Mouse (Mus musculus) forebrain, embryonic 10.5 days (tissue): ENCODE data around the gene Acat3. TPM values are rescaled to one million over a fixed set of nuclear protein-coding genes. Genes with fewer than 3 reads are reported as not detected.
A peak's percentile ranks its signal among the peaks of the same experiment; 100 is the strongest.

ENCODE experiments used
- DNase-seq: peaks from one replicate; pipeline ENCODE4 v3.0.0-alpha.2; 2017; ENCODE audit warnings: low spot score; ENCODE audit errors: extremely low spot score
- H3K27ac ChIP-seq: fragments of 300-500 bp; sonication (generic); 2 replicates; pipeline ENCODE4 v1.5.1; 2016; ENCODE audit warnings: mild to moderate bottlenecking
- H3K27me3 ChIP-seq: fragments of 300-500 bp; sonication (generic); 2 replicates; pipeline ENCODE4 v1.6.1; 2016; ENCODE audit warnings: mild to moderate bottlenecking; ENCODE audit not compliant: poor library complexity, severe bottlenecking
- H3K36me3 ChIP-seq: fragments of 300-500 bp; sonication (generic); replicated peaks from 2 replicates; pipeline ENCODE4 v1.6.1; 2016; ENCODE audit warnings: mild to moderate bottlenecking, moderate library complexity
- H3K4me1 ChIP-seq: fragments of 300-500 bp; sonication (generic); 2 replicates; pipeline ENCODE4 v1.6.1; 2016
- H3K4me3 ChIP-seq: fragments of 300-500 bp; sonication (generic); 2 replicates; pipeline ENCODE4 v1.5.1; 2016; ENCODE audit warnings: mild to moderate bottlenecking, moderate library complexity
- H3K9me3 ChIP-seq: fragments of 300-500 bp; sonication (generic); 2 replicates; pipeline ENCODE4 v1.6.1; 2016; ENCODE audit warnings: mild to moderate bottlenecking, moderate library complexity
- WGBS: fragments of 180-500 bp; shearing (Covaris S2); methylation state at CpG from one replicate; pipeline ENCODE4 v1.1.7; 2016; 5-methylcytosine and 5-hydroxymethylcytosine counted together
- polyA plus RNA-seq: library from polyadenylated mRNA; unstranded; fragments of >200 nt; fragmentation: Nextera tagmentation; extraction: Ambion mirVana; gene quantifications from 2 replicates; pipeline ENCODE4 v1.2.1, GENCODE M21; 2016

Gene Acat3
- polyA plus RNA-seq, 1 experiment from 2014 or later, result 1.5 TPM

DNA sequence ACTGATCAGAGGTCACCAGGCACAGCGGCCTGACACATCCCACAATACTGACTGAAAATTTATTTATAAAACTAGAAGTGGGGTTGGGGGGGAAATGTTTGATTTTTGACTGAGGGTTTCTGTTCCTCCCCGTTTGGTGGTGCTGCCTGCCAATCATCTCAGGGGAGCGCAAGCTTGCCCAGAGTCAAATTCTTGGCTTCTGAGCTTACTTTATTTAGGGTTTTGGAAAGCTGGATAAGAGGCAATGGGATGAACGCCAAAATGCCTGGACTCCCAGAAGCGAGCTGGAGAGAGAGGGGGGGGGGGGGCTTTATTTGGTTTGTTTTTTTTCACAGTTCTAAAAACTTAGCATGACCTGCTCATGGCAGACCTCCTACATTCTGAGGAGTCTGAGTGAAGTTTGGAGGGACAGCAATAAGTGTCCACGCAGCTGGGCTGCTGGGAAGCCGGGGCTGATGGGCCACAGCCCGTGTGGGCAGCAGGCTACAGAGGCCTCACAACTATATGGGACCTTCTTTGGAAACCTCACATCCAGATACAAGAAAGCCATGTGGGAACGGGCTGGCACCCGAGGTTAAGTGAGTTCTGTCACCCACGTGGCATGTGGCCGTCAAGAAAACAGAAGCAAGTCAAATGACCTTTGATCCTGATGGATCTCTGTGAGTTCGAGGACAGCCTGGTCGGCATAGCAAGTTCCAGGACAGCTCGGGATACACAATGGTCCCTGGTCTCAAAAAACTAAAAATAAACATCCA lies 53.2 kb downstream of the Acat3 start:
- Histone ChIP-seq H3K27me3 (no peaks in the 10 kb centered on the region), H3K27ac (no peak overlapping the region), H3K4me1 (no peaks in the 10 kb centered on the region), H3K9me3 (no peaks in the 10 kb centered on the region), H3K36me3 (peaks cover 37% of the 10 kb centered on the region), H3K4me3 (no peak overlapping the region)
- DNase-seq, result no peak
- WGBS, result 91% methylated on average over 15 of the region's 15 CpGs

DNA sequence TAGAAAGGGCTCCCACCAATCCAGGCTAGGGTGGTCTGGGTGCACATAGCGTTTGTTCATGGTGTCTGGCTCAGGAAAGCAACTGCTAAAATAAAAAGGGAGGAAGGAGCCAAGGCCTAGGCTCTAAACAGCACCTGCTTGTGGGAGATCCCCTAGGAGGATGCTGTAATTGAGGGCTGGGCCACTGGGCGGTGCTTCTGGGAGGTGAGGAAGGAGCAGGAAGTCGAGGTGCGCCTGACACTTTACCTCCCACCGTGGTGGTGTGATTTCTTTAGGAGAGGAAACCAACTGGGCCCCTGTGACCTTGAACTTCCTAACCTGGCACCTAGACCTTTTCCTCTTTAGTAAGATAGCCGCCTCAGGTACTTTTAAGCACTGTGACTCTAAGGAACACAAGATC lies 53.8 kb downstream of the Acat3 start:
- Histone ChIP-seq H3K27ac (no peak overlapping the region), H3K36me3 (peaks cover 31% of the 10 kb centered on the region), H3K4me1 (no peaks in the 10 kb centered on the region), H3K4me3 (no peak overlapping the region), H3K9me3 (no peaks in the 10 kb centered on the region), H3K27me3 (no peaks in the 10 kb centered on the region)
- DNase-seq, result no peak
- 42% methylated on average over 6 of the region's 6 CpGs for WGBS

DNA sequence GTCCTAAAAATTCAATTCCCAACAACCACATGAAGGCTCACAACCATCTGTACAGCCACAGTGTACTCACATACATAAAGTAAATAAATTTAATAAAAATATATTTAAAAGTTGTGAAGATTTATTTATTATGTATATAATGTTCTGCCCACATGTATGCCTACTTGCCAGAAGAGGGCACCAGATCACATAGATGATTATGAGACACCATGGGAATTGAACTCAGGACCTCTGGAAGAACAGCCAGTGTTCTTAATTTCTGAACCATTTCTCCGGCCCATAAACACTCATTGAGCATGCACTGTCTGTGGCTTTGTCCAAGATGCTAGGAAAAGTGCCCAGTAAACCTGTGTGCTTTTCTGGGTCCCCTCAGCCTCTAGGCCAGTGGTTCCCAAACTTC lies 59.2 kb downstream of the Acat3 start:
- Histone ChIP-seq H3K4me3 (no peak overlapping the region), H3K36me3 (no peaks in the 10 kb centered on the region), H3K9me3 (no peaks in the 10 kb centered on the region), H3K4me1 (no peaks in the 10 kb centered on the region), H3K27ac (no peak overlapping the region), H3K27me3 (peaks cover 9% of the 10 kb centered on the region)
- WGBS, result 77% methylated on average over 1 of the region's 1 CpGs
- no peak for DNase-seq

DNA sequence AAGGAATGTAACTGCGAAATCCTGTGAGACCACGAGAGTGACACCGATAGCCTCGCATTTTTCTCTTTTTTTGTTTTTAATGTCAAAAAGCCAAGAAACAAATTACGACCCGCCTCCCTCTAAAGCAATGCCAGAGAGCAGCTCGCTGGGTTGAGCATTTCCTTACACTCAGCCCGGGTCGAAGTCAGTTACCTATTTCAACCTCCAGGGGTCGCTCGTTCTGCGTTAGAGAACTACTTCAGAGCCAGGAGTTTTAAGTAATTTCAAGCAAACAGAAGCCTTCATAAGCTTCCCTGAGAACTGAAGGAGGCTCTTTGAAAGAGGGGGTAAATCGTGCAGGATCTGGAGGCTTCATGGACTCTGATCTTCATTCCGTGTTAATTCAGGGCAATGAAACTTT lies 60.2 kb downstream of the Acat3 start:
- H3K9me3 ChIP-seq, result no peaks in the 10 kb centered on the region
- H3K36me3 ChIP-seq, result no peaks in the 10 kb centered on the region
- no peaks in the 10 kb centered on the region for H3K4me1 ChIP-seq
- peaks cover 9% of the 10 kb centered on the region for H3K27me3 ChIP-seq
- H3K4me3 ChIP-seq, result 0 out of 2 replicates have a peak overlapping the region, but pooled peaks have one; percentile 1
- H3K27ac ChIP-seq, result no peak overlapping the region
- 8% methylated on average over 14 of the region's 14 CpGs for WGBS
- peak; percentile 72 for DNase-seq

DNA sequence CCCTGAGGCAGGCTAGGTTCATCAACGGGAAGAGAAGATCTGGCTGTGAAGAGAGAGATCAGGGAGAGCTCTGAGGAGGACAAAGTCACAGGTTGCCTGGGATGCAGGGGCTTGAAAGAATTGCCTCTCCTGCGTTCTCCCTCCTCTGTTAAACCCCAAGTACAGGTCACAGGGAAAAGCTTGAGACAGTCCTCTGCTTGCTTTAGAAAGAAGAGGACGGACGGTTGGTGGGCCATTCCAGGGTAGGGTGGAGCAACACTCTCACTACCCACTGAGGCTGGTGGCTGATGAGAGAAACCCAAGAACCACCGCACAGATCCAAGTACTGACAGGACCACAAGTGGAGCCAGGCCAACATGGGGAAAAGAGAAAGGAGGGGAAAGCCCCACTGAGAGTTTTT lies 64.7 kb downstream of the Acat3 start, which contains the start of gene Mrgprh:
Gene Mrgprh (plus strand): TSS at position 301 of the 400 bp plus-strand sequence.
- Histone ChIP-seq H3K36me3 (no peaks in the 10 kb centered on the region), H3K27me3 (peaks cover 16% of the 10 kb centered on the region), H3K27ac (no peak within 1 kb of the TSS), H3K4me1 (peaks cover 4% of the 10 kb centered on the region; the same call in 1 of the 2 replicates), H3K9me3 (no peaks in the 10 kb centered on the region), H3K4me3 (no peak within 1 kb of the TSS)
- WGBS, result 85% methylated on average over 5 of the region's 5 CpGs
- DNase-seq, result no peak

Other genes with a start within 250 kb of the Acat3 start
- 20.0 and 20.5 TPM in 2 replicates for gene Igf2r, start 170.9 kb downstream of the Acat3 start, polyA plus RNA-seq
- gene Mas1, start 72.5 kb downstream of the Acat3 start, polyA plus RNA-seq, result 0.49 and 0.51 TPM in 2 replicates
- gene Mrgprh, start 64.6 kb downstream of the Acat3 start, polyA plus RNA-seq, result not detected in 2 replicates
- 1.3 and 2.7 TPM in 2 replicates for gene Pnldc1, start 30.4 kb downstream of the Acat3 start, polyA plus RNA-seq
- gene Tcp1, start 24.9 kb downstream of the Acat3 start, polyA plus RNA-seq, result 533 and 536 TPM in 2 replicates
- 199 and 207 TPM in 2 replicates for gene Mrpl18, start 24.3 kb downstream of the Acat3 start, polyA plus RNA-seq
- gene Acat2, start 20.1 kb upstream of the Acat3 start, polyA plus RNA-seq, result 396 and 405 TPM in 2 replicates
- gene Wtap, start 53.6 kb upstream of the Acat3 start, polyA plus RNA-seq, result 140 and 149 TPM in 2 replicates
- 109 TPM in 2 replicates for gene Sod2, start 66.2 kb upstream of the Acat3 start, polyA plus RNA-seq
- not detected in 2 replicates for gene Gpr31b, start 111.7 kb upstream of the Acat3 start, polyA plus RNA-seq
- gene Tcp10b, start 120.5 kb upstream of the Acat3 start, polyA plus RNA-seq, result not detected in 2 replicates
- gene Unc93a, start 191.2 kb upstream of the Acat3 start, polyA plus RNA-seq, result not detected in 2 replicates